Mouse (Mus musculus) MEL (cell line): ENCODE results near the gene Fem1b. TPM values are rescaled to one million over a fixed set of nuclear protein-coding genes. Genes with fewer than 3 reads are reported as not detected.

Experiments used
- DNase-seq: peaks from one replicate; pipeline ENCODE4 v3.0.0; 2011; ENCODE audit warnings: low read depth, low spot score
- H3K27ac ChIP-seq: 2 replicates; pipeline ENCODE4 v1.5.1; 2012; ENCODE audit warnings: low read depth, mild to moderate bottlenecking, control low read depth, low read length, moderate library complexity; ENCODE audit not compliant: control insufficient read depth
- H3K27me3 ChIP-seq, 2 experiments: fragments of 150-350 bp in 1 of 2; sonication (generic) in 1 of 2; 2 replicates each; pipeline ENCODE4 v1.6.1; 2012; ENCODE audit warnings: low read length in 2 of 2, mild to moderate bottlenecking in 2 of 2, improper control_type of control experiment in 1 of 2, moderate library complexity in 1 of 2; ENCODE audit not compliant: insufficient read depth in 2 of 2, control insufficient read depth in 1 of 2
- H3K36me3 ChIP-seq, 2 experiments: 2 replicates each; pipeline ENCODE4 v1.6.1; 2012 to 2014; ENCODE audit warnings: low read length in 2 of 2, improper control_type of control experiment in 1 of 2, inconsistent platforms in 1 of 2, mild to moderate bottlenecking in 1 of 2; ENCODE audit not compliant: insufficient read depth in 2 of 2, control insufficient read depth in 1 of 2
- H3K4me1 ChIP-seq, 2 experiments: fragments of 150-350 bp in 1 of 2; sonication (generic) in 1 of 2; 2 replicates each; pipeline ENCODE4 v1.6.1; 2012; ENCODE audit warnings: low read length in 2 of 2, improper control_type of control experiment in 1 of 2, mild to moderate bottlenecking in 1 of 2; ENCODE audit not compliant: insufficient read depth in 2 of 2, control insufficient read depth in 1 of 2
- H3K4me3 ChIP-seq, 2 experiments: fragments of 150-350 bp in 1 of 2; sonication (generic) in 1 of 2; 2 replicates each; pipeline ENCODE4 v1.5.1; 2012; ENCODE audit warnings: low read depth in 2 of 2, low read length in 2 of 2, mild to moderate bottlenecking in 2 of 2, moderate library complexity in 2 of 2, control low read depth in 1 of 2, improper control_type of control experiment in 1 of 2; ENCODE audit not compliant: control insufficient read depth in 1 of 2, insufficient read depth in 1 of 2
- H3K79me2 ChIP-seq: 2 replicates; pipeline ENCODE4 v1.6.1; 2012; ENCODE audit warnings: mild to moderate bottlenecking, low read length, moderate library complexity; ENCODE audit not compliant: control insufficient read depth, poor library complexity, insufficient read depth
- H3K9ac ChIP-seq: 2 replicates; pipeline ENCODE4 v1.6.1; 2012; ENCODE audit warnings: low read depth, mild to moderate bottlenecking, control low read depth, low read length, moderate library complexity; ENCODE audit not compliant: control insufficient read depth, poor library complexity, severe bottlenecking
- H3K9me3 ChIP-seq: fragments of 150-350 bp; sonication (generic); replicated peaks from 2 replicates; pipeline ENCODE4 v1.6.1; 2012; ENCODE audit warnings: mild to moderate bottlenecking, low read length, improper control_type of control experiment, moderate library complexity; ENCODE audit not compliant: insufficient read depth
- BHLHE40 ChIP-seq: IDR thresholded peaks from 2 replicates; pipeline ENCODE4 v1.6.1; 2012; ENCODE audit warnings: low read depth, mild to moderate bottlenecking, inconsistent platforms, low read length, improper control_type of control experiment, borderline replicate concordance
- CHD1 ChIP-seq: IDR thresholded peaks from 2 replicates; pipeline ENCODE4 v1.6.1; 2012; ENCODE audit warnings: low read depth, mild to moderate bottlenecking, inconsistent platforms, low read length, improper control_type of control experiment
- CHD2 ChIP-seq: IDR thresholded peaks from 2 replicates; pipeline ENCODE4 v1.6.1; 2011; ENCODE audit warnings: low read length, improper control_type of control experiment
- E2F4 ChIP-seq: IDR thresholded peaks from 2 replicates; pipeline ENCODE4 v1.6.1; 2011; ENCODE audit warnings: low read depth, low read length, improper control_type of control experiment, borderline replicate concordance
- ELF1 ChIP-seq: IDR thresholded peaks from 2 replicates; pipeline ENCODE4 v1.6.1; 2014; ENCODE audit warnings: low read depth, mild to moderate bottlenecking, inconsistent platforms, low read length, improper control_type of control experiment, moderate library complexity
- EP300 ChIP-seq, 2 experiments: IDR thresholded peaks; 2 replicates each; pipeline ENCODE4 v1.6.1; 2011; ENCODE audit warnings: improper control_type of control experiment in 2 of 2, low read length in 2 of 2, low read depth in 1 of 2, mild to moderate bottlenecking in 1 of 2
- ETS1 ChIP-seq: IDR thresholded peaks from 2 replicates; pipeline ENCODE4 v1.6.1; 2012; ENCODE audit warnings: low read depth, mild to moderate bottlenecking, inconsistent platforms, low read length, improper control_type of control experiment, moderate library complexity
- HCFC1 ChIP-seq: IDR thresholded peaks from 2 replicates; pipeline ENCODE4 v1.6.1; 2012; ENCODE audit warnings: low read depth, mild to moderate bottlenecking, inconsistent platforms, low read length, improper control_type of control experiment, moderate library complexity
- KAT2A ChIP-seq: conservative IDR thresholded peaks from 2 replicates; pipeline ENCODE4 v1.6.1; 2012; ENCODE audit warnings: low read depth, low read length, improper control_type of control experiment, inconsistent platforms
- MAFK ChIP-seq: IDR thresholded peaks from 2 replicates; pipeline ENCODE4 v1.6.1; 2011; ENCODE audit warnings: low read depth, mild to moderate bottlenecking, low read length, improper control_type of control experiment, borderline replicate concordance
- MEF2A ChIP-seq: IDR thresholded peaks from 2 replicates; pipeline ENCODE4 v1.6.1; 2014; ENCODE audit warnings: low read depth, mild to moderate bottlenecking, inconsistent platforms, low read length, improper control_type of control experiment; ENCODE audit not compliant: poor library complexity, insufficient replicate concordance, severe bottlenecking; ENCODE audit errors: extremely low read depth
- MXI1 ChIP-seq: IDR thresholded peaks from 2 replicates; pipeline ENCODE4 v1.6.1; 2011; ENCODE audit warnings: mild to moderate bottlenecking, low read depth, low read length, improper control_type of control experiment
- NELFE ChIP-seq: IDR thresholded peaks from 2 replicates; pipeline ENCODE4 v1.6.1; 2011; ENCODE audit warnings: low read depth, low read length, improper control_type of control experiment
- NRF1 ChIP-seq: IDR thresholded peaks from 2 replicates; pipeline ENCODE4 v1.6.1; 2014; ENCODE audit warnings: low read depth, mild to moderate bottlenecking, inconsistent platforms, low read length, improper control_type of control experiment, moderate library complexity; ENCODE audit not compliant: poor library complexity, insufficient read depth, severe bottlenecking
- POLR2A ChIP-seq, 2 experiments: IDR thresholded peaks; 2 replicates each; pipeline ENCODE4 v1.6.1; 2011 to 2012; ENCODE audit warnings: low read length in 2 of 2, mild to moderate bottlenecking in 2 of 2, control low read depth in 1 of 2, improper control_type of control experiment in 1 of 2, low read depth in 1 of 2, moderate library complexity in 1 of 2; ENCODE audit not compliant: control insufficient read depth in 1 of 2, insufficient read depth in 1 of 2, poor library complexity in 1 of 2
- POLR2AphosphoS2 ChIP-seq: IDR thresholded peaks from 2 replicates; pipeline ENCODE4 v1.6.1; 2011; ENCODE audit warnings: low read length, improper control_type of control experiment
- POLR2AphosphoS5 ChIP-seq: IDR thresholded peaks from 2 replicates; pipeline ENCODE4 v1.6.1; 2012; ENCODE audit warnings: low read depth, borderline replicate concordance, mild to moderate bottlenecking, inconsistent platforms, low read length, moderate library complexity, mixed read lengths
- RAD21 ChIP-seq: IDR thresholded peaks from 2 replicates; pipeline ENCODE4 v1.6.1; 2011; ENCODE audit warnings: mild to moderate bottlenecking, low read depth, low read length, improper control_type of control experiment
- RCOR1 ChIP-seq: IDR thresholded peaks from 2 replicates; pipeline ENCODE4 v1.6.1; 2012; ENCODE audit warnings: low read depth, mild to moderate bottlenecking, inconsistent platforms, low read length, improper control_type of control experiment
- SIN3A ChIP-seq: IDR thresholded peaks from 2 replicates; pipeline ENCODE4 v1.6.1; 2012; ENCODE audit warnings: low read length, improper control_type of control experiment, inconsistent platforms
- SMC3 ChIP-seq: IDR thresholded peaks from 2 replicates; pipeline ENCODE4 v1.6.1; 2011; ENCODE audit warnings: low read depth, low read length, improper control_type of control experiment
- TBP ChIP-seq: IDR thresholded peaks from 2 replicates; pipeline ENCODE4 v1.8.0; 2011; ENCODE audit warnings: low read depth, low read length, improper control_type of control experiment
- TCF12 ChIP-seq: IDR thresholded peaks from 2 replicates; pipeline ENCODE4 v1.6.1; 2014; ENCODE audit warnings: low read depth, mild to moderate bottlenecking, inconsistent platforms, low read length, improper control_type of control experiment, moderate library complexity
- UBTF ChIP-seq: IDR thresholded peaks from 2 replicates; pipeline ENCODE4 v1.6.1; 2012; ENCODE audit warnings: low read depth, mild to moderate bottlenecking, inconsistent platforms, low read length, improper control_type of control experiment, moderate library complexity, borderline replicate concordance; ENCODE audit not compliant: insufficient read depth
- USF1 ChIP-seq: IDR thresholded peaks from 2 replicates; pipeline ENCODE4 v1.6.1; 2014; ENCODE audit warnings: low read depth, mild to moderate bottlenecking, inconsistent platforms, low read length, improper control_type of control experiment, moderate library complexity
- USF2 ChIP-seq, 2 experiments: IDR thresholded peaks; 2 replicates each; pipeline ENCODE4 v1.6.1; 2011 to 2012; ENCODE audit warnings: improper control_type of control experiment in 2 of 2, low read length in 2 of 2, borderline replicate concordance in 1 of 2, inconsistent platforms in 1 of 2, low read depth in 1 of 2, mild to moderate bottlenecking in 1 of 2; ENCODE audit not compliant: insufficient read depth in 1 of 2
- ZKSCAN1 ChIP-seq: IDR thresholded peaks from 2 replicates; pipeline ENCODE4 v1.6.1; 2012; ENCODE audit warnings: low read depth, mild to moderate bottlenecking, inconsistent platforms, low read length, improper control_type of control experiment, moderate library complexity
- ZMIZ1 ChIP-seq: IDR thresholded peaks from 2 replicates; pipeline ENCODE4 v1.6.1; 2012; ENCODE audit warnings: low read depth, mild to moderate bottlenecking, inconsistent platforms, low read length, improper control_type of control experiment, moderate library complexity
- ZNF384 ChIP-seq: IDR thresholded peaks from 2 replicates; pipeline ENCODE4 v1.6.1; 2012; ENCODE audit warnings: low read depth, mild to moderate bottlenecking, inconsistent platforms, low read length, improper control_type of control experiment
- polyA plus RNA-seq, 2 experiments: library from polyadenylated mRNA; stranded (reverse) in 1 of 2; unstranded in 1 of 2; fragments of >175 nt in 1 of 2; fragments of >200 nt in 1 of 2; gene quantifications; 2 replicates each; pipeline versions ENCODE4 v1.2.1 to v1.2.4; 2012; ENCODE audit warnings: low replicate concordance in 2 of 2, low read depth in 1 of 2; ENCODE audit not compliant: insufficient read length in 2 of 2, insufficient read depth in 1 of 2, missing spikeins in 1 of 2
- total RNA-seq: library from RNA; depleted of rRNA; stranded (reverse); fragments of 300-350 nt; gene quantifications from 2 replicates; pipeline ENCODE4 v1.2.3, GENCODE M21; 2012

Fem1b gene
- total and polyA plus RNA-seq, 3 experiments = 38.2 to 99.4 (median 50.5) TPM

- TF ChIP-seq SIN3A = no peak
- TF ChIP-seq HCFC1 = no peak
- TF ChIP-seq, all 39 proteins: peak for 3
Observed at GRCm38 (mm10) chr9:62812216-62813049, 699 bp upstream of the Fem1b start (continued).

- Histone ChIP-seq H3K4me3 (peak overlapping the region; percentile 73 to 85), H3K79me2 (peaks cover 57% of the 10 kb centered on the region), H3K36me3 (peaks cover 3 to 44% of the 10 kb centered on the region in 2 experiments; a peak in 3 of 4 replicates), H3K9ac (peak overlapping the region; percentile 99), H3K27ac (peak overlapping the region; percentile 93), H3K9me3 (no peaks in the 10 kb centered on the region), H3K4me1 (peaks cover 17% of the 10 kb centered on the region in 2 experiments), H3K27me3 (no peaks in the 10 kb centered on the region)
- peak; percentile 78 for DNase-seq
- TF ChIP-seq ZNF384 (no peak), UBTF (0 out of 2 replicates have a peak, but pooled peaks have one; percentile 1), MXI1 (peak; percentile 50; the same call in 1 of the 2 replicates), ELF1 (no peak), CHD1 (peak; percentile 96), KAT2A (no peak), ETS1 (no peak), SMC3 (no peak; the same call in 1 of the 2 replicates), MEF2A (no peak), E2F4 (no peak), EP300 (IDR thresholded peaks at IDR 0.05; ENCODE audit: low read depth in 1 of 2, low read length in 2 of 2) (no peak; a peak in 1 of 4 replicates), CHD2 (no peak), TBP (0 out of 2 replicates have a peak, but pooled peaks have one; percentile 25), BHLHE40 (no peak), POLR2AphosphoS5 (no peak), POLR2A (IDR thresholded peaks at IDR 0.05; ENCODE audit: control insufficient read depth in 1 of 2, insufficient read depth in 1 of 2, low read depth in 1 of 2, low read length in 2 of 2, poor library complexity in 1 of 2) (no peak), POLR2AphosphoS2 (0 out of 2 replicates have a peak, but pooled peaks have one; percentile 21), RAD21 (no peak; the same call in 1 of the 2 replicates), USF1 (no peak), NRF1 (no peak), RCOR1 (no peak), ZKSCAN1 (no peak), MAFK (no peak), ZMIZ1 (0 out of 2 replicates have a peak, but pooled peaks have one; percentile 27), USF2 (IDR thresholded peaks at IDR 0.05; ENCODE audit: borderline replicate concordance in 1 of 2, insufficient read depth in 1 of 2, low read depth in 1 of 2, low read length in 2 of 2) (no peak), NELFE (peak; percentile 22; the same call in 1 of the 2 replicates), TCF12 (no peak), SIN3A (peak; percentile 79)
Observed at GRCm38 (mm10) chr9:62810543-62811515, 905 bp downstream of the Fem1b start.
